Mouse (Mus musculus) stomach, postnatal 0 days (tissue): Measurements from ENCODE around the gene Mymx. TPM values are rescaled to one million over a fixed set of nuclear protein-coding genes. Genes with fewer than 3 reads are reported as not detected.
A peak's percentile ranks its signal among the peaks of the same experiment; 100 is the strongest.

ENCODE experiments used
- ATAC-seq: fragments of 200-750 bp; cut with Nextera tagmentation; 2 replicates; pipeline ENCODE4 v1.8.0; 2017; ENCODE audit not compliant: low FRiP score, low TSS enrichment
- DNase-seq: peaks from one replicate; pipeline ENCODE4 v3.0.0-alpha.2; 2016; ENCODE audit warnings: low spot score
- H3K27ac ChIP-seq: fragments of 300-500 bp; sonication (generic); replicated peaks from 2 replicates; pipeline ENCODE4 v1.5.1; 2014; ENCODE audit warnings: mild to moderate bottlenecking, control low read depth
- H3K27me3 ChIP-seq: fragments of 300-500 bp; sonication (generic); 2 replicates; pipeline ENCODE4 v1.6.1; 2014; ENCODE audit warnings: low read length; ENCODE audit not compliant: control insufficient read depth, insufficient read depth
- H3K36me3 ChIP-seq: fragments of 300-500 bp; sonication (generic); 2 replicates; pipeline ENCODE4 v1.6.1; 2014; ENCODE audit warnings: low read length, mixed read lengths; ENCODE audit not compliant: control insufficient read depth, insufficient read depth
- H3K4me1 ChIP-seq: fragments of 300-500 bp; sonication (generic); replicated peaks from 2 replicates; pipeline ENCODE4 v1.6.1; 2014; ENCODE audit warnings: antibody characterized with exemption; ENCODE audit not compliant: control insufficient read depth, insufficient read depth
- H3K4me2 ChIP-seq: fragments of 300-500 bp; sonication (generic); replicated peaks from 2 replicates; pipeline ENCODE4 v1.6.1; 2014; ENCODE audit warnings: low read depth, mild to moderate bottlenecking, control low read depth, moderate library complexity
- H3K4me3 ChIP-seq: fragments of 300-500 bp; sonication (generic); 2 replicates; pipeline ENCODE4 v1.5.1; 2014; ENCODE audit warnings: low read depth, low read length, control low read depth
- H3K9ac ChIP-seq: fragments of 300-500 bp; sonication (generic); 2 replicates; pipeline ENCODE4 v1.6.1; 2014; ENCODE audit warnings: mild to moderate bottlenecking, low read length, control low read depth, mixed read lengths
- H3K9me3 ChIP-seq: fragments of 300-500 bp; sonication (generic); 2 replicates; pipeline ENCODE4 v1.6.1; 2016; ENCODE audit warnings: low read length; ENCODE audit not compliant: control insufficient read depth
- CTCF ChIP-seq: IDR thresholded peaks from 2 replicates; pipeline ENCODE4 v1.5.1; 2016; ENCODE audit warnings: antibody characterized with exemption, low read depth, mild to moderate bottlenecking, moderate library complexity
- EP300 ChIP-seq: optimal IDR thresholded peaks from 2 replicates; pipeline ENCODE3; 2016; ENCODE audit warnings: antibody characterized with exemption
- WGBS: fragments of 180-500 bp; shearing (Covaris S2); extraction: QIAGEN DNeasy Blood & Tissue Kit; methylation state at CpG from one replicate; pipeline ENCODE4 v1.1.7; 2014; 5-methylcytosine and 5-hydroxymethylcytosine counted together
- polyA plus RNA-seq: library from polyadenylated mRNA; unstranded; fragments of >200 nt; fragmentation: Nextera tagmentation; extraction: Ambion mirVana; gene quantifications from 2 replicates; pipeline ENCODE4 v1.2.1, GENCODE M21; 2015

Mymx gene
- polyA plus RNA-seq, 1 experiment from 2014 or later, result 1.2 TPM

DNA sequence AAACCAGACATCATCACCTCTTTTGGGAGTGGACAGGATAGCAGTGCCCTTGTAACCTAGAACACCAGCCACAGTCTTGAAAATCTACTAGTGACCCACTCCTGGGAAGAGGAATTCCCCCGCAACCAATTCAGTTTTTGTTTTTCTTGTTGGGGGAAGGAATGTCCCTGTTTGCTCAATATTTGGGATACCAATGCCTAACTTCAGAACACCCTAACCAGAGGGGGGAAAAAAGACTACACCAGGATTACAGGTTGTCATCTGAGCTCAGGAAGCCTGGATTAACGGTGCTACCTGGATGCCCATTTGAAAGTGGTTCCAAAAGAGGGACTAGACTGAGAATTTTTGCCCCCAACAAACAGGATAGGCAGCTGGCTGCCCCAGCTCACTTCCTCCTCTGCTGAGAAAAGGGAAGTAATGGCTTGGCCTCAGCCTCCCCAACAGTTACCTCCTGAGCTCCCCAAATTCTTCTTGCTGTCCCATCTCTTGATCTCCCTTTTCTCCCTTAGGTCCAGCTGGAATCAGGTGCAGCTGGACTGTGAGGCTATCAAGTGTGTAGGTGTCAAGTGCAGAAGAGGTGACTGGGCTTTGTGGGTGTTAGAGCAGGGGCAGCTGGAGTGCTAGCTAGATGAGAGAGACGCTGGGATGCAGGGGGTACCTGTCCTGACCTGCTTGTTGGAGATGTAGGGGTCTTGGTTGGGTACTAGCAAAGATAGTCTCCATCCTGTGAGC, 45.2 kb downstream of the Mymx start:
- Histone ChIP-seq H3K36me3 (no peaks in the 10 kb centered on the region), H3K4me2 (peak overlapping the region; percentile 73), H3K27me3 (no peaks in the 10 kb centered on the region), H3K27ac (no peak overlapping the region), H3K4me3 (peak overlapping the region; percentile 58), H3K4me1 (peaks cover 3% of the 10 kb centered on the region; the same call in 1 of the 2 replicates), H3K9ac (no peak overlapping the region), H3K9me3 (no peaks in the 10 kb centered on the region)
- 66% methylated on average over 3 of the region's 3 CpGs for WGBS
- no peak for ATAC-seq
- no peak for DNase-seq
- no peak for TF ChIP-seq CTCF

GRCm38 (mm10) chr17:45556107-45556489, 45.8 kb downstream of the Mymx start:
- Histone ChIP-seq H3K4me2 (peak overlapping the region; percentile 73), H3K27me3 (no peaks in the 10 kb centered on the region), H3K4me3 (peak overlapping the region; percentile 58), H3K9ac (peak overlapping the region; percentile 68), H3K27ac (no peak overlapping the region), H3K36me3 (no peaks in the 10 kb centered on the region), H3K4me1 (peaks cover 3% of the 10 kb centered on the region; the same call in 1 of the 2 replicates), H3K9me3 (no peaks in the 10 kb centered on the region)
- no peak for TF ChIP-seq EP300
- no peak for TF ChIP-seq CTCF
- DNase-seq, result no peak
- ATAC-seq, result no peak
- WGBS, result 2% methylated on average over 14 of the region's 14 CpGs

- H3K27me3 ChIP-seq, result no peaks in the 10 kb centered on the region
- TF ChIP-seq CTCF (no peak), EP300 (no peak)
- no peaks in the 10 kb centered on the region for H3K9me3 ChIP-seq
- peak within 1 kb of the TSS; percentile 73 for H3K4me2 ChIP-seq
- ATAC-seq, result peak; percentile 82
- no peak within 1 kb of the TSS for H3K27ac ChIP-seq
- H3K4me3 ChIP-seq, result peak within 1 kb of the TSS; percentile 58
- under 1% methylated on average over 39 of the region's 45 CpGs for WGBS
- peak; percentile 96 for DNase-seq
- peak within 1 kb of the TSS; percentile 68 for H3K9ac ChIP-seq
- H3K36me3 ChIP-seq, result no peaks in the 10 kb centered on the region
- peaks cover 3% of the 10 kb centered on the region; the same call in 1 of the 2 replicates for H3K4me1 ChIP-seq
Measured at GRCm38 (mm10) chr17:45555452-45556106, 46.3 kb downstream of the Mymx start, which contains the start of gene Nfkbie. TSS of gene Nfkbie (plus strand) at chr17:45555703.

DNA sequence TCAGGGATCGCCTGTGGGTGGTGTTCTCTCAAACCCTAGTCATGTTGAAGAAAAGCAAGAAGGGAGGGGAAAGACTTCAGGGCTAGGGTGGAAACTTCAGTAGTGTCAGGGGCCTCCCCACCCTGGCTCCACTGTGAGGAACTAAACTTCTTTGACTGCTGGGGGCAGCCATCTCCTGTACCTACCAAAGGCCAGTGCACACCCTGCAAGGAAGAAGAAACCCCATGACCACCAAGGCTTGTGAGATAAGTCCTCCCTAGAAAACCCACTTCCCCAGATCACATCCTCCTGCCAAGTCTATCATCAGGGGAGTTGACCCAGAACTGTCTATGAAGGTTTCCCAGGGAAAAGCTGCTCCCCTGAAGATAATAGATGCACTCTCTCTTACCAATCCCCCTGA, 47.5 kb downstream of the Mymx start:
- H3K9me3 ChIP-seq, result no peaks in the 10 kb centered on the region
- 58% methylated on average over 1 of the region's 1 CpGs for WGBS
- H3K4me1 ChIP-seq, result peaks cover 3% of the 10 kb centered on the region; the same call in 1 of the 2 replicates
- no peak for ATAC-seq
- H3K4me2 ChIP-seq, result no peak overlapping the region
- H3K9ac ChIP-seq, result no peak overlapping the region
- H3K27ac ChIP-seq, result no peak overlapping the region
- DNase-seq, result no peak
- H3K27me3 ChIP-seq, result no peaks in the 10 kb centered on the region; the same call in 1 of the 2 replicates
- no peak overlapping the region for H3K4me3 ChIP-seq
- no peaks in the 10 kb centered on the region for H3K36me3 ChIP-seq
- no peak for TF ChIP-seq CTCF
- no peak for TF ChIP-seq EP300

DNA sequence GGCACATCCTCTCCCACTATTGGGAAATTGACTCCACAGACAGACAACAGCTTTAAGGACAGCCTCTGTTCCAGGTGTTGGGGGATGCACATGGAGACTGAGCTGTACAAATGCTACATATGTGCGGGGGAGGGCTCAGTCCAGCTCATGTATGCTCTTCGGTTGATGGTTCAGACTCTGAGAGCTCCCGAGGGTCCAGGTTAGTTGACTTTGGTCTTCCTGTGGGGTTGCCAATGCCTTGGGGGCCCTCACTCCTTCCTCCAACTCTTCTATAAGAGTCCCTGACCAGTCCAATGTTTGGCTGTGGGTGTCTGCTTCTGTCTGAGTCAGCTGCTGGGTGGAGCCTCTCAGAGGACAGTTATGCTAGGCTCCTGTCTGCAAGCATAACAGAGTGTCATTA, 48.8 kb downstream of the Mymx start:
- Histone ChIP-seq H3K9ac (no peak overlapping the region), H3K4me2 (no peak overlapping the region), H3K9me3 (no peaks in the 10 kb centered on the region), H3K36me3 (no peaks in the 10 kb centered on the region), H3K27ac (no peak overlapping the region), H3K27me3 (no peaks in the 10 kb centered on the region; the same call in 1 of the 2 replicates), H3K4me1 (peaks cover 3% of the 10 kb centered on the region; the same call in 1 of the 2 replicates), H3K4me3 (no peak overlapping the region)
- ATAC-seq (no peak), DNase-seq (no peak)
- TF ChIP-seq CTCF (no peak), EP300 (no peak)
- 79% methylated on average over 3 of the region's 3 CpGs for WGBS
